Mouse (Mus musculus) liver, embryonic 14.5 days (tissue): ENCODE data around the gene Hyal3.

Experiments used
- CTCF ChIP-seq: IDR thresholded peaks from 2 replicates; pipeline ENCODE4 v1.5.1; 2016; ENCODE audit warnings: antibody characterized with exemption, low read depth, control low read depth
- EP300 ChIP-seq: IDR thresholded peaks from 2 replicates; pipeline ENCODE4 v1.6.1; 2016; ENCODE audit warnings: antibody characterized with exemption, low read depth

- TF ChIP-seq CTCF (no peak), EP300 (no peak)
Observed at GRCm38 (mm10) chr9:107633661-107634405, 53.2 kb downstream of the Hyal3 start.
